Mouse (Mus musculus): Measurements from ENCODE around the gene Pmf1.

- no peak for TF ChIP-seq CTCF (IDR thresholded peaks at IDR 0.05; ENCODE audit: extremely low read depth, insufficient read depth, low read length)
- no peak for TF ChIP-seq POLR2A (IDR thresholded peaks at IDR 0.05; ENCODE audit: extremely low read depth, insufficient read depth, low read length)
Observed at GRCm38 (mm10) chr3:88412636-88413035, 2.5 kb upstream of the Pmf1 start.

All from cortical plate, adult 2 months (tissue).